Mouse (Mus musculus) layer of hippocampus, adult 2 months (tissue): ENCODE results near the gene Ndst2. TPM values are rescaled to one million over a fixed set of nuclear protein-coding genes. Genes with fewer than 3 reads are reported as not detected.

Source experiments
- DNase-seq, 2 experiments: peaks; one replicate each; pipeline ENCODE4 v3.0.0; 2022; ENCODE audit warnings: low spot score in 2 of 2
- H3K27ac ChIP-seq: fragments of 200-600 bp; 2 replicates; pipeline ENCODE4 v1.8.1; 2022
- H3K4me3 ChIP-seq: fragments of 200-600 bp; 2 replicates; pipeline ENCODE4 v1.8.1; 2022; ENCODE audit warnings: mild to moderate bottlenecking
- CTCF ChIP-seq: fragments of 200-600 bp; conservative IDR thresholded peaks from 2 replicates; pipeline ENCODE4 v1.8.1; 2022; ENCODE audit warnings: antibody characterized with exemption, mild to moderate bottlenecking, moderate library complexity
- long read RNA-seq, 2 experiments: library from polyadenylated mRNA; stranded (forward); transcript quantifications; one replicate each; pipeline ENCODE4 v2.0.0; 2021; ENCODE audit warnings: borderline mapping rate in 2 of 2
- total RNA-seq, 2 experiments: library from RNA; stranded (reverse); gene quantifications; 2 replicates each; pipeline ENCODE4 v1.2.3; 2021

The Ndst2 gene
- 10 to 100 TPM; 20.4 to 20.9 TPM for total RNA-seq
- long read RNA-seq, experiment 1, transcript Ndst2-202 (15 exons, 3,907 nt), result major isoform, 9 of 17 reads
- long read RNA-seq, experiment 1, partial matches to known transcripts, result 0 of 17 reads
- long read RNA-seq, experiment 1, other reads (novel, unspliced or antisense), result 8 of 17 reads
- long read RNA-seq, experiment 2, transcript Ndst2-202 (15 exons, 3,907 nt), result major isoform, 7 of 17 reads
- long read RNA-seq, experiment 2, partial matches to known transcripts, result 2 of 17 reads
- long read RNA-seq, experiment 2, other reads (novel, unspliced or antisense), result 5 of 17 reads

GRCm38 (mm10) chr14:20733952-20734774, at the start of gene Ndst2:
TSS of gene Ndst2 (minus strand) at chr14:20734562.
- peak; percentile 52 for TF ChIP-seq CTCF
- H3K4me3 ChIP-seq, result peak within 1 kb of the TSS; percentile 82
- peak within 1 kb of the TSS; percentile 97 for H3K27ac ChIP-seq
- DNase-seq, result peak; percentile 71 to 82

- H3K4me3 ChIP-seq, result no peak overlapping the region
These were observed 49.2 kb upstream of the Ndst2 start for GRCm38 (mm10) chr14:20783526-20783925.

GRCm38 (mm10) chr14:20782860-20783259, 48.5 kb upstream of the Ndst2 start:
- DNase-seq, result no peak

More at GRCm38 (mm10) chr14:20783526-20783925, 49.2 kb upstream of the Ndst2 start:
- TF ChIP-seq CTCF, result no peak
- peak overlapping the region; percentile 70 for H3K27ac ChIP-seq
- DNase-seq, result no peak

DNA sequence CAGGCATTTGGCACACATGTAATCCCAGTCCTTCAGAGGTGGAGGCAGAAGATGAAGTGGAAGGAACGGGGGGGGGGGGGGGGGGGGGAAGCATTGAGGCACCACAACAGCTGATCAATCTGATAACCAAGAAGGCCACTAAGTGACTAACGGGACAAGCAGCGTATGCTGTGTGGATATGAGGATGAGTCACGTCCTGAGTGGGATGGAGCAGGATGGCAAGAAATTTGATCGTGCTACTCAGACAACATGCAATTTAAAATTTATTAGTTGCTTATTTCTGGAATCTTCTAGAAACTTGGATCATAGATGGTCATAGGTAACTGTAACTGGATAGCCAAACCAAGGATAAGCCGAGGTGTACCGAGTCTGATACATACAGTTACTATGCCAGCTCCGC, 45.9 kb upstream of the Ndst2 start:
- no peak for TF ChIP-seq CTCF
- DNase-seq, result no peak
- H3K4me3 ChIP-seq, result no peak overlapping the region
- peak overlapping the region; percentile 70; the same call in 1 of the 2 replicates for H3K27ac ChIP-seq

More at GRCm38 (mm10) chr14:20782860-20783259, 48.5 kb upstream of the Ndst2 start:
- Histone ChIP-seq H3K27ac (peak overlapping the region; percentile 70), H3K4me3 (no peak overlapping the region)
- no peak for TF ChIP-seq CTCF

GRCm38 (mm10) chr14:20778496-20778895, 44.1 kb upstream of the Ndst2 start:
- no peak for DNase-seq
- Histone ChIP-seq H3K27ac (peak overlapping the region; percentile 73), H3K4me3 (no peak overlapping the region)
- TF ChIP-seq CTCF, result no peak

GRCm38 (mm10) chr14:20775661-20776060, 41.3 kb upstream of the Ndst2 start:
- peak overlapping the region; percentile 77 for H3K27ac ChIP-seq
- TF ChIP-seq CTCF, result no peak

GRCm38 (mm10) chr14:20773410-20773809, 39.0 kb upstream of the Ndst2 start:
- Histone ChIP-seq H3K4me3 (no peak overlapping the region), H3K27ac (peak overlapping the region; percentile 62; the same call in 1 of the 2 replicates)
- DNase-seq, result no peak
- no peak for TF ChIP-seq CTCF

More at GRCm38 (mm10) chr14:20775661-20776060, 41.3 kb upstream of the Ndst2 start:
- DNase-seq, result no peak
- H3K4me3 ChIP-seq, result no peak overlapping the region

DNA sequence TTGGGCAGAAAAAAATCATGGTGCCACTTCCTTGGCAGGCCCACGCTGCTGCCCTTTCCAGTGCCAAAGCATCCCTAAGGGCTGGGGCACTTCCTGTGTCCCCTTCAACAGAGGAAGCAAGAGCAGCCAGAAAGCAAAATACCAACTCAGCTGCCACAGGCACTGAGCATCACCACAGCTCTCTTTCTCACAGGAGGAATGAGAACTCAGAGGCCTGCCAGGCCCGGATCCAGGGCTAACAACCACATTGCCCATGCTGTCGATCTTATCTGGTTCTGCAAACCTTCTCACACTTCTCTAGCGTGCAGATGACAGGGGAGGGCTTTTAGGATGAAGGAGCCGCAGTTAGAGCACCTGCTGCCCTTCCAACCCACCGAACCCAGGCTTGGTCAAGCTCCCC, 38.4 kb upstream of the Ndst2 start:
- Histone ChIP-seq H3K4me3 (no peak overlapping the region), H3K27ac (peak overlapping the region; percentile 62; the same call in 1 of the 2 replicates)
- no peak for TF ChIP-seq CTCF
- no peak for DNase-seq

- DNase-seq, result no peak
- Histone ChIP-seq H3K4me3 (no peak overlapping the region), H3K27ac (peak overlapping the region; percentile 62; the same call in 1 of the 2 replicates)
- TF ChIP-seq CTCF, result no peak
These were observed 37.6 kb upstream of the Ndst2 start for GRCm38 (mm10) chr14:20771941-20772340.

DNA sequence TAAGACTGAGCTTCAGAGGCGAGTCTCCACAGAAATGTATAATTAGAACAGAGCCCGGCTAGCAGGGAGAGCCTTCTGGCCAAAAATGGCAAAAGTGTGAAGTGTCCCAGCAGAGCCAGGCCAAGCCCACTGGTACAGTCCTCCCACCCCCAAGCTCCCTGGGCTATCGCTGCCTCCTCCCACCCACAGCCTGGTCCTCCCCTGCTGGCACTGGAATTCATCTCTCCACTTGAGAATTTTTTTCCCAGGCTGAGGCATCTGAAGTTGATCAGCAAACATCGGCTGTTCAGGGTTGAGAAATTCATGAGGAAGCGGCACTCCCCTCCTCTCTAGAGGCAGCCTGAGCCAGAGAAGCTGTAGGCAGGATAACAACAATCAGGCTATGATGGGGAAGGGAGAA, 34.2 kb upstream of the Ndst2 start:
- H3K27ac ChIP-seq, result peak overlapping the region; percentile 62
- no peak overlapping the region for H3K4me3 ChIP-seq
- no peak for TF ChIP-seq CTCF
- DNase-seq, result peak; percentile 27 to 60

DNA sequence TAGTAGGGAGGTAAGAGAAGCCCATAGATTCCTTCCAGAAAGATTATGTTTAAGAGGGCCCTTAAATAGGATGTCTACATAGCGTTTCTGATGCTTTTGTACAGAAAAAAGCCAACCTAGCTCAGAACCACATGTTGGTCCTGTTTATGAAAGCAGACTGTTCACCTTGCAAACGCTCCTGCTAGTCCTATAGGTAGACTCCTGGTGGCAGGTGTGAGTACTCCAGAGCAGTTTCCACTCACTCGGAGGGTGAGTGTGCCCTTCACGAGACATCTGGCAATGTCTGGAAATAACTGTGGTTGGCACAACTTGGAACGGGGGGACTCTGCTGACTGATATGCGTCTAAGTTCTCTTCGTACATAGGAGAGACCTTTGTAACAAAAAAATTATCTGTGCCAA, 33.6 kb upstream of the Ndst2 start:
- Histone ChIP-seq H3K27ac (peak overlapping the region; percentile 62; the same call in 1 of the 2 replicates), H3K4me3 (no peak overlapping the region)
- TF ChIP-seq CTCF, result 0 out of 2 replicates have a peak, but pooled peaks have one; percentile 17
- DNase-seq, result no peak

GRCm38 (mm10) chr14:20765642-20766258, 31.4 kb upstream of the Ndst2 start:
- peak overlapping the region; percentile 58; the same call in 1 of the 2 replicates for H3K27ac ChIP-seq
- DNase-seq, result peak; percentile 80 to 94
- no peak overlapping the region for H3K4me3 ChIP-seq
- TF ChIP-seq CTCF, result peak; percentile 98

GRCm38 (mm10) chr14:20764942-20765341, 30.6 kb upstream of the Ndst2 start:
- Histone ChIP-seq H3K4me3 (no peak overlapping the region), H3K27ac (no peak overlapping the region)
- no peak for DNase-seq
- TF ChIP-seq CTCF, result no peak
